Mouse (Mus musculus) liver, postnatal 0 days (tissue): Measurements from ENCODE around the gene Phactr3.

Experiments used
- CTCF ChIP-seq: sonication (generic); IDR thresholded peaks from 2 replicates; pipeline ENCODE4 v1.5.1; 2016; ENCODE audit warnings: antibody characterized with exemption, low read depth
- EP300 ChIP-seq: IDR thresholded peaks from 2 replicates; pipeline ENCODE4 v1.6.1; 2016; ENCODE audit warnings: antibody characterized with exemption, low read depth, mild to moderate bottlenecking

GRCm38 (mm10) chr2:178324818-178325217, 206.0 kb downstream of the Phactr3 start:
- no peak for TF ChIP-seq CTCF
- TF ChIP-seq EP300: no peak
